Mouse (Mus musculus) spleen, adult 2 months (tissue): ENCODE data around the gene Smim11. TPM values are rescaled to one million over a fixed set of nuclear protein-coding genes. Genes with fewer than 3 reads are reported as not detected.

ENCODE experiments used
- DNase-seq, 2 experiments: peaks; one replicate each; pipeline versions ENCODE4 v3.0.0 to v3.0.0-alpha.2; 2012 to 2021; ENCODE audit warnings: low spot score in 2 of 2, low read depth in 1 of 2
- H3K27ac ChIP-seq: fragments of 200-500 bp; 2 replicates; pipeline ENCODE4 v1.5.1; 2012; ENCODE audit warnings: low read length, inconsistent platforms; ENCODE audit not compliant: insufficient read depth
- H3K27me3 ChIP-seq: fragments of 200-500 bp; 2 replicates; pipeline ENCODE4 v1.6.1; 2012; ENCODE audit warnings: mild to moderate bottlenecking, moderate library complexity, low read length, inconsistent platforms; ENCODE audit not compliant: control insufficient read depth, insufficient read depth
- H3K36me3 ChIP-seq: fragments of 200-500 bp; 2 replicates; pipeline ENCODE4 v1.6.1; 2012; ENCODE audit warnings: mild to moderate bottlenecking, low read length, inconsistent platforms; ENCODE audit not compliant: control insufficient read depth, insufficient read depth
- H3K4me1 ChIP-seq: fragments of 200-500 bp; 2 replicates; pipeline ENCODE4 v1.6.1; 2011; ENCODE audit warnings: inconsistent platforms; ENCODE audit not compliant: control insufficient read depth, insufficient read depth, insufficient read length
- H3K4me3 ChIP-seq: fragments of 200-500 bp; 2 replicates; pipeline ENCODE4 v1.5.1; 2011; ENCODE audit warnings: mild to moderate bottlenecking, inconsistent platforms; ENCODE audit not compliant: insufficient read depth, insufficient read length; ENCODE audit errors: extremely low read depth
- CTCF ChIP-seq: fragments of 200-500 bp; IDR thresholded peaks from 2 replicates; pipeline ENCODE4 v1.5.1; 2011; ENCODE audit warnings: mild to moderate bottlenecking, inconsistent platforms; ENCODE audit not compliant: insufficient read depth, insufficient read length, insufficient replicate concordance; ENCODE audit errors: extremely low read depth
- POLR2A ChIP-seq: fragments of 200-500 bp; IDR thresholded peaks from 2 replicates; pipeline ENCODE4 v1.6.1; 2011; ENCODE audit warnings: low read depth, low read length, inconsistent platforms
- whole genome bisulfite sequencing: fragments of 180-500 bp; shearing (Covaris S2); methylation state at CpG from one replicate; pipeline ENCODE4 v1.1.7; 2018; 5-methylcytosine and 5-hydroxymethylcytosine counted together
- polyA plus RNA-seq: library from polyadenylated mRNA; depleted of rRNA; stranded (reverse); fragments of >200 nt; gene quantifications from 2 replicates; pipeline ENCODE4 v1.2.3, GENCODE M21; 2012; rRNA removed

Gene Smim11
- polyA plus RNA-seq, 1 experiment, result 12.0 TPM

DNA sequence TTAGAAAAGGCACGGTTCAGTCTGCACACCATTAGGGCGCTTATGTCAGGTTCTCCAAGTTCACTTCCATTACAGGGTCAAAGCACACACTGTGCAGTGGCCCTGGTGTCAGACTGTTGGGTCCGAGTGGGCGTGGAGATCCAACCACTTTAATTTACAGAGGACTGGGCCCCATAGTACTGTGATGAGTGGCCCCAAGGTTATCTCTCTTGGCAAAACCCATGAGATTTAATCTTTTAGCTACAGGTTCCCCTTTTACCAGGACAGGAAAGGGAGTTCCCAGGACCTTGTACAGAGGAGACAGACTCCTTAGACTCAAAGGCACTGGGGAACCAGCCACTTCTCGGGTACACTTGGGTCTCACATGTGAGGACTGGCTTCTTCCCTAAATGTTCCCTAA lies 54.3 kb downstream of the Smim11 start:
- no peak for TF ChIP-seq POLR2A
- no peak for TF ChIP-seq CTCF

DNA sequence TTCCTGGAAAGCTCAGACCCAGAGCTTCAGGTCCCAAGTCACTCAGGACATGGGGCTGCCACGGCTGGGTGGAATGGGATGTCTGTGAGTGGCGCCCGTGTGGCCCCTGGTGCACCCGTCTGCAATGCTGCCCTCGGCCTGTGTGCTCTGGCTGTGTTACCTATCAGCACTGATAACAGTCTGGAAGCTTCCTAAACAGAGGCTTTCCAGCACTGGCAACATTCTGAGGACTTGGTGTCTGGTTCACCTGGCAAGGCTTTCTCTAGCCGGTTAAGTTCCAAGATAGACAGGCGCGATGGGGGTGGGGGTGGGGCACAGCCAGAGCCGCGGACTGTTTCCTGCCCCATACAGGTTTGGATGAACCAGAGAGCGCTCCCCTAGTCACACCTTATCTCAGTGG lies 54.9 kb downstream of the Smim11 start:
- WGBS, result 79% methylated on average over 11 of the region's 11 CpGs
- Histone ChIP-seq H3K27me3 (no peaks in the 10 kb centered on the region), H3K27ac (no peak overlapping the region), H3K4me1 (no peaks in the 10 kb centered on the region), H3K36me3 (no peaks in the 10 kb centered on the region), H3K4me3 (no peak overlapping the region)
- TF ChIP-seq CTCF, result no peak
- DNase-seq, result no peak

More for the DNA sequence above, 54.3 kb downstream of the Smim11 start:
- Histone ChIP-seq H3K36me3 (no peaks in the 10 kb centered on the region), H3K4me3 (no peak overlapping the region), H3K27me3 (no peaks in the 10 kb centered on the region), H3K4me1 (no peaks in the 10 kb centered on the region), H3K27ac (no peak overlapping the region)
- WGBS, result 65% methylated on average over 5 of the region's 5 CpGs
- no peak for DNase-seq

DNA sequence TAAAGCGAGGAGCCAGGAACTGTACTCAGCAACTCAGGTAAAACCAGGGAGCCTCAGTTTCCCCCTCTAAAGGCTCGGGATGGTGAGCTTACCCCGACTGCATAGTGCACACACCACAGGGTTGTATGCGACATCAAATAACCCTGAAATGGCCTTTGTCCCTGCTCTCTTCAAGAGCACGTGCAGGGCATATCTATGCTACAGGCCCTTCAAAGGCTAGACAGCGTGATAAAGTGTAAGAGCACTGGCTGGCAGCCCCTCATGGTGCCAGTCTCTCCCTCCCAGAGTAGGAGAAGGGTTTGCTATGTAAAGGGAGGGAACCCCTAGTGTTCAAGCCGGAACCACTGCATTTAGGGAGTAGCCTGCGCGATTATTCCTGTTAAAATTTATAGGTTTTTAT lies 55.9 kb downstream of the Smim11 start:
- WGBS, result 89% methylated on average over 9 of the region's 9 CpGs
- Histone ChIP-seq H3K36me3 (no peaks in the 10 kb centered on the region), H3K4me1 (no peaks in the 10 kb centered on the region), H3K27ac (no peak overlapping the region), H3K4me3 (no peak overlapping the region), H3K27me3 (no peaks in the 10 kb centered on the region)
- TF ChIP-seq POLR2A (no peak), CTCF (no peak)
- DNase-seq, result no peak

DNA sequence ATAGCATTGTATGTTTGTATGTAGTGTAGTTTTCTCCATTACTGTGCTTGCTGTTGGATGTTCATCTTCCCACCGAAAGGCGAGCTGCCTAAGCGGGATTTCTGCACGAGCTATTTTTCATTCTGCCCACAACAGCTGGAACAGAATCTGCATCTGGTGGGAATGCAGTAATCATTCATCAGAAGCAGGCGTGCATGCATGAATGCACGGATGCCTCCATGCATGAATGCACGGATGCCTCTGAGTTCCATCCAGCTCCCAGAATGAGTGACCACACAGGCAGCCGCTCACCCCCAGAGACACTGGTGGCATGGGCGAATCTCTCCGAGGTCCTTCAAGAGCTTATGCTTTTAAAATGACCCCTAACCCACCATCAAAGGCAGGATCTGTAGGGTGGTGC lies 56.5 kb downstream of the Smim11 start:
- no peak overlapping the region for H3K4me3 ChIP-seq
- TF ChIP-seq POLR2A (no peak), CTCF (no peak)

GRCm38 (mm10) chr16:92358734-92359133 lies 57.6 kb downstream of the Smim11 start:
- no peak for DNase-seq
- WGBS, result 53% methylated on average over 9 of the region's 9 CpGs
- H3K4me3 ChIP-seq, result no peak overlapping the region
- no peak overlapping the region for H3K27ac ChIP-seq
- TF ChIP-seq POLR2A (no peak), CTCF (no peak)
- no peaks in the 10 kb centered on the region for H3K27me3 ChIP-seq
- H3K36me3 ChIP-seq, result no peaks in the 10 kb centered on the region
- no peaks in the 10 kb centered on the region for H3K4me1 ChIP-seq

More for the DNA sequence above, 56.5 kb downstream of the Smim11 start:
- no peaks in the 10 kb centered on the region for H3K4me1 ChIP-seq
- H3K27me3 ChIP-seq, result no peaks in the 10 kb centered on the region
- no peak for DNase-seq
- 42% methylated on average over 10 of the region's 10 CpGs for WGBS
- no peak overlapping the region for H3K27ac ChIP-seq
- no peaks in the 10 kb centered on the region for H3K36me3 ChIP-seq

GRCm38 (mm10) chr16:92359229-92359628 lies 58.1 kb downstream of the Smim11 start, which contains the start of gene Kcne1:
Kcne1 (minus strand) TSS chr16:92359468.
- DNase-seq, result no peak
- Histone ChIP-seq H3K27ac (no peak within 1 kb of the TSS), H3K27me3 (no peaks in the 10 kb centered on the region), H3K36me3 (no peaks in the 10 kb centered on the region), H3K4me3 (no peak within 1 kb of the TSS), H3K4me1 (no peaks in the 10 kb centered on the region)
- WGBS, result 71% methylated on average over 9 of the region's 9 CpGs
- TF ChIP-seq POLR2A (no peak), CTCF (no peak)

GRCm38 (mm10) chr16:92360711-92361110 lies 59.6 kb downstream of the Smim11 start:
- Histone ChIP-seq H3K4me1 (no peaks in the 10 kb centered on the region), H3K27ac (no peak overlapping the region), H3K27me3 (no peaks in the 10 kb centered on the region), H3K4me3 (no peak overlapping the region), H3K36me3 (no peaks in the 10 kb centered on the region)
- TF ChIP-seq CTCF, result no peak
- TF ChIP-seq POLR2A, result no peak
- 87% methylated on average over 7 of the region's 7 CpGs for WGBS
- DNase-seq, result no peak

Other genes with a start within 250 kb of the Smim11 start
- 6.7 and 8.5 TPM in 2 replicates for gene Mrps6, start 243.0 kb upstream of the Smim11 start, polyA plus RNA-seq
- 0.12 TPM in 1 of 2 replicates, not detected in the other for gene Gm49711, start 243.0 kb upstream of the Smim11 start, polyA plus RNA-seq
- 0.58 and 0.74 TPM in 2 replicates for gene Slc5a3, start 243.0 kb upstream of the Smim11 start, polyA plus RNA-seq
- not detected in 2 replicates for gene Kcne2, start 8.9 kb upstream of the Smim11 start, polyA plus RNA-seq
- gene Fam243, start 20.2 kb downstream of the Smim11 start, polyA plus RNA-seq, result not detected in 2 replicates
- gene Kcne1, start 58.2 kb downstream of the Smim11 start, polyA plus RNA-seq, result not detected in 2 replicates
- 6.4 and 8.7 TPM in 2 replicates for gene Rcan1, start 169.6 kb downstream of the Smim11 start, polyA plus RNA-seq
- 0.02 TPM in 2 replicates for gene Clic6, start 184.4 kb downstream of the Smim11 start, polyA plus RNA-seq